Mouse (Mus musculus) 3T3-L1 (cell line): ENCODE measurements around the gene Slc7a6os.
A peak's percentile ranks its signal among the peaks of the same experiment; 100 is the strongest.
"Not testable (repeated sequence)": the region's sequence is repeated elsewhere in the genome, so short reads cannot be mapped to it uniquely, and the experiment has no call there.

Experiments
- DNase-seq: peaks from one replicate; pipeline ENCODE4 v3.0.0-alpha.2; 2015; ENCODE audit warnings: low read depth, low spot score

Gene Slc7a6os

DNA sequence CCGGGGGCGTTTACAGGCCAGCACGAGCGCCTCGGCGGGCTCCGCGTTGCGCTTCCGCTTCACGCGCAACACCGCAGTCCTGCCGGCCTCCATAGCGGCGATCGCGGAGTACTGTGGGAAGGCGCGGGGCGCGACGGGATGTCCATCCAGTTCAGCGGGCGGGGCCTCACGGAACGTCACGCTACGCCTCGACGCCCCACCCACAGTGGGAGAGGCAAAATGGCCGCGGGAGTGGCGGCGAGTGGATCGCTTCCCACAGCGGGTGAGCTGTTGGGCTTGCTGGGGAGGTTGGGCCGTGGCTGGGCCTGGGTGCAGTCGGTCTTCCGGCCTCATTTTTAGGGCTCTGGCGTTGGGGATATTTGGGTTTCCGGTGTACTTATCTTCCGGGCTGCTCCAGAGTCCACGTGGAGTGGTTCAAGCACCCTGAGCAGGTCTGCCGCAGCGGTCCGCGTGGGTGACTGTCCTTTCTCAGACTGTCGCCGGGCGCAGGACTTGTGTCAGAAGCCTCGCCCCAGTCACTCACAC, at the start of gene Slc7a6os, which contains the start of gene Prmt7:
Gene Slc7a6os (minus strand): TSS at position 115 of the 525 bp plus-strand sequence.
Gene Prmt7 (plus strand): TSS at position 116 of the 525 bp plus-strand sequence.
- peak; percentile 93 for DNase-seq

DNA sequence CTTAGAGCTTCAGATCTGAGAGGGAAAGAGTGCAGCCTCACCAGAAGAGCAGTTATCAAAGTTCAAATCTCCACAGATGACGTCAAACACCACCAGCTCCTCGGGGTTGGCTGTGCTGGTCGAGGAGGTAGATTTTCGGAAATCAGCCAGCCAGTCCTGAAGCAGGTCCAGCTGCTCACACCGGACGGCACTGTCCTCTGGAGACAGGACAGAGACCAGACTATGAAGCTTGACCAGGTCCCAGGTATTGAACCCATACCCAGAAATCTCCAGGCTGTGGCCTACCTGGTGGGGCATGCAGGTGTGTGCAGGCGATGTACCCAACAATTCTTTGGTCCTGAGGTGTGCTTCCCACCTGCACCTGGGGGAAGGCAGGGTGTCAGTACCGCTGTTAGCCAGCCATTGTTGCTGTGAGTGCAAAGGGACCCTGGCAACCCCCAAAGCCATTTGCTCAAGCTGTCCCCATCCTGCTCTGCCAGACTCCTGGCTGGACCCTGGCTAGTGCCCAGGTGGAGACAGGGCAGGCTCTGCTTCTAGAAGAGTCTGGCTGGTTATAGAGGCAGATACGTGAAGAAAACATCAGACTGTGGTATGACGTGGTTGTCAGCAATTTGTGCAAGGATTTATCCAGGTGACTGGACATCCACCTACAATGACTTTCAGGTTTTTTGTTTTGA, 49.0 kb upstream of the Slc7a6os start:
- DNase-seq = no peak

- no peak for DNase-seq
Observed at GRCm38 (mm10) chr8:106258169-106258568, 47.4 kb upstream of the Slc7a6os start.

DNA sequence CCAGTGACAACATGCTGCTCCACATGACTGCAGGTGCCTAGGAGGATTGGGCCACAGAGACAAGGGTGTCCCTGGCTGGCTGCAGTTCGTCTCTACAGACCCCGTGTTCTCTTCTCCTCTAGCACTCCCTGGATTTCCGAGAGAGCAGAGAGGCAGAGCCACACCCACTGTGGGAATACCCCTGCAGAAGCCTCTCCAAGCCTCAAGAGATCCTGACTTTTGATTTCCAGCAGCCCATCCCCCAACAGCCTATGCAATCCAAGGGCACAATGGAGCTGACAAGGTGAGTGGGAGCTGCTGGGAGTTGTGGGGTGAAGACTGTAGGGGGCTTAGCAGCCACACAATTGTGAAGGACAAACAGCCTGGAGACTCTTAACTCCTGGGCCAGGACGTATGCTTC, 39.5 kb upstream of the Slc7a6os start:
- DNase-seq = no peak

- no peak for DNase-seq
Observed at GRCm38 (mm10) chr8:106237106-106237505, 26.4 kb upstream of the Slc7a6os start.

- DNase-seq = no peak
Observed at GRCm38 (mm10) chr8:106234567-106235261, 24.0 kb upstream of the Slc7a6os start.

DNA sequence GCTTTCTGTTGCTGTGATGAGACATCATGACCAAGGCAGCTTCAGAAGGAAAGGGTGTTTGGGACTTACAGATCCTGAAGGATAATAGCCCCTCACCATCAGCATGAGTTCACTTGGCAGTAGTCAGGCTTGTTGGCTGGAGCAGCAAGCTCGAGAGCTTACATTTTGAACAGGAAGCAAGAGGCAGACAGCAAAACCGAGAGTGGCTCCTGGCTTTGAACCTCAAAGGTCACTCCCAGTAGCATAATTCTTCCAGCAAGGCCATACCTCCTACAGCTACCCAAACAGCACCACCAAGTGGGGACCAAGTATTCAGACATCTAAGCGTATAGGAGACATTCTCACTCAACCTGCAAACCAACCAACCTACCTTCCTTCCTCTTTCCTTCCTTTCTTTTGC, 22.0 kb upstream of the Slc7a6os start:
- DNase-seq = no peak

DNA sequence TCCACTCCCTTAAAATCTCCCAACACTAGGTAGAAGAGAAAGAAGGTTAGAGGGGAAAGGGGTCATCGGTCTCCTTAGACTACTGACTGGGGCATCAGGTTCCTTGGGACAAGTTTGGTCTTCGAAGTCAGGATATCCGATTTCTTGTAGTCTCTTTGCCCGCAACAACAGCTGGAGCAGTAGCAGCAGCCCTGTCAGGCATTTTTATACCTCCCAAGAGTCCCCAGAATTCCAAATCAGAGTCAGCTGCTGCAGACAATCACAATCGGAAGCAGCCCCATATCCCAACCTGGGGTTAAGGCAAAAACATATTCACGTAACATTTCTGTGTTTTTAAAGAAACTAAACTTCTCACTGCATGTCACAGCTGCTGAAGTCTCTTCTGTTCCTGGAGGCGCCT, 20.8 kb upstream of the Slc7a6os start:
- no peak for DNase-seq

DNA sequence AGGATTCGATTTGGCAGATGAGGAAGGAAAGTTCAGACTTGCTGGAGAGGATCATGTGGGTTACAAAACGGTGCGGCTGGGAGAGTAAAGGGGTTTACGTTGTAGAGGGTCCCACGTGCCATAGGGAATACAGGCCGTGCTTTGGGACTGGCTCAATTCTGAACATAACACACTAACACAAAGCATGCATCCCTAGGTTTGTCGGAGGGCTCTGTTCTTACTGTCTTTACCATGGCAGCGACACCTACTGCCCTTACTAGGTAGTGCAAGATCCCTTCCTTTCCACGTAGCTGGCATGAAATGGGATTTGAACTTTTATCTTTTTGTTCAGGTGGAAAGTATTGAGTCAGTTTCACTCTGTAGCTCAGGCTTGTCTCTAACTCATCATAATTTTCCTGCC, 15.9 kb upstream of the Slc7a6os start:
- peak; percentile 81 for DNase-seq

DNA sequence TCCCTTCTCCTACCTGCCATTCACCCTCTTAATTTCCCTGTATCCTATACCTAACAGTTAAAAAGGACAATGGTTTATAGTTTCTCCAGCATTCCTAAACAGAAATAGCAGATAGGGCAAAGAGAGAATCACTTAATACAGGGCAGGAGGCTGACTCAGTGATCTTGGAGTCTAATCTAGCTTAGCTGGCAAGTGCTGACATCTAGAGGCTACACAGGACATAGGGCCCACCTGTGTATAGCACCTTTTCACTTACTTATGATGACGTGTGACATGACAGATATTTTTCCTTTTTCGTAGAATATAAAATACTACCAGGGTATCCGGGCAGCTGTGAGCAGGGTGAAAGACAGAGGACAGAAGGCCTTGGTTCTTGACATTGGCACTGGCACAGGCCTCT, 8.9 kb upstream of the Slc7a6os start:
- no peak for DNase-seq

GRCm38 (mm10) chr8:106213959-106214358, 3.2 kb upstream of the Slc7a6os start:
- DNase-seq = no peak

- DNase-seq = no peak
Observed at GRCm38 (mm10) chr8:106211421-106211820, 686 bp upstream of the Slc7a6os start.

GRCm38 (mm10) chr8:106210035-106210731, 552 bp downstream of the Slc7a6os start:
- DNase-seq = peak; percentile 65

DNA sequence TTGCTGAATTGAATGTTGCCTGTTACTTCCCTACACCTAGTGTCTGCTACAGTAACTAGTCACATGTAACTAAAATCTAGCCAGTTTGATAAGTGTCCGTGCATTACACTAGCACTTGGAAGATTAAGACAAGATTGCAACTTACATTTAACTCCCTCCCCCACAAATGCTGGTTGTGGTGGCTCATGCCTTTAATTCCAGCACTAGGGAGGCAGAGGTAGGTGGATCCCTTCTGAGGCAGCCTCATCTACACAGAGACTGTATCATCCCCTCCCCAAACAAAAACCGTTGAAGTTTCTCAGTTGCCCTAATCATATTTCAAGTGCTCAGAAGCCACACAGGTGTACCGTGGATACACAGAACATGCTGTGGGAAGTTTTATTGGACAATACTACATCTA, 11.1 kb downstream of the Slc7a6os start:
- DNase-seq = not testable (repeated sequence)

- peak; percentile 90 for DNase-seq
Observed at GRCm38 (mm10) chr8:106198741-106199140, 12.0 kb downstream of the Slc7a6os start.

DNA sequence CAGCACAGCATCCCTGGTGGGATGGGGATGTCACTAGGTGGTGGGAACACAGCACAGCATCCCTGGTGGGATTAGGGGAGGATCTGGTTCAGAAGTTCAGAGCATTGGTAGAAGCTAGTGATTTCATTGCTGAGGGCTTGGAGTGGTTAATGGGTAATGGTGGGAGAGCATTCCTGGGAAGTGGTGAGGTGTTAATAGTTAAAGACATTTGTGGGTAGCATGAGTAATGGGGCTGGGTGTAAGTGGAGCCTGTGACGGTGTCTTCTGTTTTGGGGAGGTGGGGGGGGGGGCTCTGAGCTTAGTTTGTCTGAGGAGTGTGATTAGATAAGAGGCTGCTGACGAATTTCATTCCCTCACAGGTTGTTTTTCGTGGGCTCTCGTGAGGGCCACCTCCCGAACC, 16.7 kb downstream of the Slc7a6os start:
- no peak for DNase-seq

- no peak for DNase-seq
Observed at GRCm38 (mm10) chr8:106193162-106193561, 17.6 kb downstream of the Slc7a6os start.

- no peak for DNase-seq
Observed at GRCm38 (mm10) chr8:106191639-106192038, 19.1 kb downstream of the Slc7a6os start.

DNA sequence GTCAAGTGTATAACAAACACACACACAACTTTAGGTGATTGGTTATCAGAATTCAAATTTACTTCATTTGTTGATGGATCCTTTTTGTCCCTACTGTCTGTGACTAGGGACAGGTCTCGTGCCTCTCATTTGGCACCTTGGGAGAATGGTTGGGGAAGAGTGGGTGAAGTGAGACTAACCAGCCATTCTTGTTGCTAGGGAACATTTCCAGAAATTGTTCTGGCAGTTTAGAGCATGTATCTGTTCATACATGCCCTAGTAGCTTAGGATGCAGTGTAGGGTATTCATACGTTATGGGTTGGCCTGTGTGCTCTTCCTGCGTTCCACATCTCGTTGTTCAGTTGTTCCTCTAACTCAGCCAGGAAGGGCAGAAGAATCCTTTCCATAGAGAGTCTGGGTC, 21.6 kb downstream of the Slc7a6os start:
- DNase-seq = no peak

DNA sequence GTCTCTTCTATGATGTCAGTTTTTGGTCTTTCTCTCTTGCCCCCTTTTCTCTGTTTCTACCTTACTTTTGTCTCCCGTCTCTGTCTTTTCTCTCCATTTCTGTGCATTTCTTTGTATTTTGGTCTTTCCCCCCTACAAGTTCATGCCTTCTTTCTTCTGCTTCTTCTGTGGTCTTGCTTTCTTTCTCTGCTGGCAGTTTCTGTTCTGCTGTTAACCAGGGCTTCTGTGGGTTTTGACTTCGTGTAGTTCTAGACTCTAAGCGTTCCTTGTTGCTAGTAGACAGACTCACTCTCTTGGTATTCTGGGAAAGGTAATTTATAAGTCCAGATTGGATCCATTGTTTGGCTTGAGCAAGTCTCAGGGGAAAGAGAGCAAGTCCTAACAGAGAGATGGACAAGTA, 24.3 kb downstream of the Slc7a6os start:
- no peak for DNase-seq

GRCm38 (mm10) chr8:106185628-106186270, 25.0 kb downstream of the Slc7a6os start:
- peak; percentile 76 for DNase-seq

DNA sequence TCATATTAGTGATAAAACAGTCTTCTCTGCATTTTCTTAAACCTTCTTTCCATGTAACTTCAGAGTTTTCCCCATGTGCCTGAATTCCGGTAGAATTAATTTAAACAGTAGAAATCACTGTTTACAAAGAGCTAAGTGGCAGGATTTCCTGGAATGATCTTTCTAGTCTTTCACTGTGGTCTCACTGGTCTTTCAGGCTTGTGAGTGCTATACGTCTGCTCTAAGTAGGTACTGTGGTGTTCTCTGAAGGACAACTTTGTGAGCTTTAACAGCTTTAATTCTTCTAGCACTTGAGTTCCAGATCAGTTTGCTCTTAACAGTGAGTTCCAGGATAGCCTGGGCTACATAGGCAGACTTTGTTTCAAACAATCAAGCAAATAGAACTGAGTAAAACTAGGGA, 32.3 kb downstream of the Slc7a6os start:
- DNase-seq = no peak
